Mouse (Mus musculus) liver, postnatal 0 days (tissue): ENCODE measurements around the gene Olfr870. TPM values are rescaled to one million over a fixed set of nuclear protein-coding genes. Genes with fewer than 3 reads are reported as not detected.

Experiments used
- ATAC-seq: fragments of 200-750 bp; cut with Nextera tagmentation; 2 replicates; pipeline ENCODE4 v1.8.0; 2017; ENCODE audit warnings: mild to moderate bottlenecking, moderate library complexity
- DNase-seq: peaks from one replicate; pipeline ENCODE4 v3.0.0-alpha.2; 2016
- H3K27ac ChIP-seq: fragments of 300-500 bp; sonication (generic); 2 replicates; pipeline ENCODE4 v1.5.1; 2014; ENCODE audit warnings: antibody characterized with exemption, moderate library complexity, mild to moderate bottlenecking, low read depth
- H3K27me3 ChIP-seq: fragments of 300-500 bp; sonication (generic); 2 replicates; pipeline ENCODE4 v1.6.1; 2014; ENCODE audit warnings: low read length, control low read depth, mixed read lengths; ENCODE audit not compliant: insufficient read depth
- H3K36me3 ChIP-seq: fragments of 300-500 bp; sonication (generic); replicated peaks from 2 replicates; pipeline ENCODE4 v1.6.1; 2014; ENCODE audit warnings: mild to moderate bottlenecking, control low read depth, low read length, moderate library complexity, mixed read lengths; ENCODE audit not compliant: insufficient read depth
- H3K4me1 ChIP-seq: fragments of 300-500 bp; sonication (generic); 2 replicates; pipeline ENCODE4 v1.6.1; 2014; ENCODE audit warnings: antibody characterized with exemption, mild to moderate bottlenecking, control low read depth; ENCODE audit not compliant: insufficient read depth
- H3K4me2 ChIP-seq: fragments of 300-500 bp; sonication (generic); 2 replicates; pipeline ENCODE4 v1.6.1; 2014; ENCODE audit warnings: low read depth, mild to moderate bottlenecking, low read length, moderate library complexity, mixed read lengths
- H3K4me3 ChIP-seq: fragments of 300-500 bp; sonication (generic); 2 replicates; pipeline ENCODE4 v1.5.1; 2014; ENCODE audit warnings: low read depth, low read length
- H3K9ac ChIP-seq: fragments of 300-500 bp; sonication (generic); replicated peaks from 2 replicates; pipeline ENCODE4 v1.6.1; 2014; ENCODE audit warnings: mild to moderate bottlenecking, moderate library complexity
- H3K9me3 ChIP-seq: fragments of 300-500 bp; sonication (generic); 2 replicates; pipeline ENCODE4 v1.6.1; 2016; ENCODE audit warnings: mild to moderate bottlenecking, control low read depth, low read length, mixed read lengths
- CTCF ChIP-seq: sonication (generic); IDR thresholded peaks from 2 replicates; pipeline ENCODE4 v1.5.1; 2016; ENCODE audit warnings: antibody characterized with exemption, low read depth
- EP300 ChIP-seq: IDR thresholded peaks from 2 replicates; pipeline ENCODE4 v1.6.1; 2016; ENCODE audit warnings: antibody characterized with exemption, low read depth, mild to moderate bottlenecking
- WGBS: fragments of 180-500 bp; shearing (Covaris S2); extraction: QIAGEN DNeasy Blood & Tissue Kit; methylation state at CpG from one replicate; pipeline ENCODE4 v1.1.7; 2014; ENCODE audit not compliant: insufficient replicate concordance; 5-methylcytosine and 5-hydroxymethylcytosine counted together
- polyA plus RNA-seq: library from polyadenylated mRNA; unstranded; fragments of >200 nt; fragmentation: Nextera tagmentation; extraction: Ambion mirVana; gene quantifications from 2 replicates; pipeline ENCODE4 v1.2.1, GENCODE M21; 2015

The Olfr870 gene
- polyA plus RNA-seq, 1 experiment from 2014 or later: not detected

DNA sequence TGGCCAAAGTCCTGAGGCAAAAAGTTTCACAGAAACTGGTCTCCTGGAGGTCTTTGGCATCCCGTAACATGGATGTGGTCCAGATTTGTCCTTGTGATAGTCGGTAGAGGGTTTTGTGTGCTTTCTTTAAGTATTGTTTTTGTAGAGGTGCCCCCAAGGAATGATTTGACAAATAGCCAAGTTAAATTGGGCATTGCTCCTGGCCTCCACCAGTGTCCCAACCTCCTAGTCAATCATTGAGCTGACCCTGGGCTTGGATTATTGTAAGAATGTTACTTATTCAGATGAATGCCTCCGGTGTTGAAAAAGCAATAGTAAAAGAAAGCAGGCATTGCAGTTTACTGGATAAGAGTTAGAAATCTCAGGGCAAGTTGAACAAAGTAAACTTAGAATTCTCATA, 24.2 kb downstream of the Olfr870 start:
- H3K27me3 ChIP-seq: no peaks in the 10 kb centered on the region
- 71% methylated on average over 3 of the region's 3 CpGs for WGBS
- no peaks in the 10 kb centered on the region for H3K9me3 ChIP-seq
- no peaks in the 10 kb centered on the region for H3K36me3 ChIP-seq
- H3K4me3 ChIP-seq: no peak overlapping the region
- no peak for DNase-seq
- no peak overlapping the region for H3K27ac ChIP-seq
- H3K4me2 ChIP-seq: no peak overlapping the region
- no peak overlapping the region for H3K9ac ChIP-seq
- no peaks in the 10 kb centered on the region for H3K4me1 ChIP-seq
- TF ChIP-seq CTCF (no peak), EP300 (no peak)
- ATAC-seq: no peak

DNA sequence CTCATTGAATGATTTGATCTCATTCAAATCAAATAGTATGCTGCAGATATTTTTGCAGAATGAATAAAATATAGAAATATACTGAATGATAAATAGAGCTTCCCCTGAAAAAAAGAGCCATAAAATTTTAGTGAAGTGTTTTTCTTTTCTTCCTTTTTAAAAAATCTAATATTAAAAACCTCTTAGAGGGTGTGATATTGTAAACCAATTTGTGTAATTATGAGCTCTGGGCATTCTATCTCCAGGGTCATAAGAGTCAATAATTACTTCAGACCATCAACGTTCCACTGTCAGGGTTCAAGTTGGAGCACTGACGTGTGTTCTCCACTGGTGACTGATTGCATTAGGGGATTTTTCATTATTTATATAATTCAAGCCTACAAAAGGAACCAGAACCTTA, 45.1 kb downstream of the Olfr870 start, which contains the start of gene Olfr869:
TSS of gene Olfr869 (plus strand) at position 301 of the 400 bp plus-strand sequence.
- no peak for DNase-seq
- Histone ChIP-seq H3K4me2 (no peak within 1 kb of the TSS), H3K27ac (no peak within 1 kb of the TSS), H3K9me3 (no peaks in the 10 kb centered on the region), H3K9ac (no peak within 1 kb of the TSS), H3K4me1 (no peaks in the 10 kb centered on the region), H3K4me3 (no peak within 1 kb of the TSS), H3K36me3 (no peaks in the 10 kb centered on the region), H3K27me3 (no peaks in the 10 kb centered on the region)
- no peak for ATAC-seq
- 62% methylated on average over 2 of the region's 2 CpGs for WGBS
- no peak for TF ChIP-seq CTCF
- no peak for TF ChIP-seq EP300

Other genes starting within 250 kb of the Olfr870 start
- not detected in 2 replicates for gene Olfr866, start 146.0 kb downstream of the Olfr870 start, polyA plus RNA-seq
- gene Olfr867, start 116.5 kb downstream of the Olfr870 start, polyA plus RNA-seq: not detected in 2 replicates
- not detected in 2 replicates for gene Olfr868, start 75.4 kb downstream of the Olfr870 start, polyA plus RNA-seq
- gene Olfr869, start 45.0 kb downstream of the Olfr870 start, polyA plus RNA-seq: not detected in 2 replicates
- gene Olfr871, start 38.1 kb upstream of the Olfr870 start, polyA plus RNA-seq: not detected in 2 replicates
- gene Olfr872, start 63.1 kb upstream of the Olfr870 start, polyA plus RNA-seq: not detected in 2 replicates
- not detected in 2 replicates for gene Olfr39, start 108.3 kb upstream of the Olfr870 start, polyA plus RNA-seq
- gene Olfr873, start 124.5 kb upstream of the Olfr870 start, polyA plus RNA-seq: not detected in 2 replicates
- not detected in 2 replicates for gene Olfr18, start 162.0 kb upstream of the Olfr870 start, polyA plus RNA-seq
- gene Zfp560, start 211.1 kb upstream of the Olfr870 start, polyA plus RNA-seq: 17.3 and 17.5 TPM in 2 replicates